Mouse (Mus musculus): ENCODE data around the gene Stard10.

Gene Stard10

GRCm38 (mm10) chr7:101369666-101370065 lies 52.8 kb downstream of the Stard10 start:
- DNase-seq (ENCODE audit: low spot score) = no peak

GRCm38 (mm10) chr7:101373082-101373481 lies 56.2 kb downstream of the Stard10 start:
- DNase-seq (ENCODE audit: low spot score) = no peak

GRCm38 (mm10) chr7:101374155-101374554 lies 57.3 kb downstream of the Stard10 start:
- DNase-seq (ENCODE audit: low spot score) = peak; percentile 84

GRCm38 (mm10) chr7:101376701-101377340 lies 59.9 kb downstream of the Stard10 start:
- DNase-seq (ENCODE audit: low spot score) = no peak

DNA sequence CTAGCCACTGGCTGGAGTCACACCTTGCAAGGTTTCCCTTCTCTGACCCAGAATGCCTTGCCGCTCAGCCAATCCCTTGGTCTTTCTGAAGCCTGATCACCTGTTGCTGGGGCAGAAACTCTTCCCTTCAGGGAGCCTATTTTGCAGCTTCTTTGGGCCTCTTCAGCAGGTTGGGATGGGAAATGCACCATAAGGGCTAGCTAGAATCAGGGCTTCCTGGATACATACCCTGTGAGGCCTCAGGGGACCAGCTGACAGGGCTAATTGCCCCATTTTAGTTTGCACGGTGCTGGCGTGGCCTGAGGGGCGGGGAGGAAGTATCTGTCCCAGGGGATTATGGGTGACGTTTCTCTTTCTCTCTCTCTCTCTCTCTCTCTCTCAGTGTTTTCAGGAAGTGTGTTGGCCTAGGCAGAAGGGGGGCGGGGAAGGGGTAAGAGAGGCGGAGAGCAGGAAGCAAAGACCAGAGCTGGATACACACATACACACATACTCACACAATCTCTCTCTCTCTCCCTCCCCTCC lies 60.9 kb downstream of the Stard10 start:
- DNase-seq (ENCODE audit: low spot score) = peak; percentile 81

GRCm38 (mm10) chr7:101378285-101378684 lies 61.4 kb downstream of the Stard10 start:
- DNase-seq (ENCODE audit: low spot score) = no peak

- DNase-seq (ENCODE audit: low spot score) = peak; percentile 38
Observed at GRCm38 (mm10) chr7:101378796-101379465, 62.0 kb downstream of the Stard10 start.

GRCm38 (mm10) chr7:101379732-101380131 lies 62.8 kb downstream of the Stard10 start:
- no peak for DNase-seq (ENCODE audit: low spot score)

DNA sequence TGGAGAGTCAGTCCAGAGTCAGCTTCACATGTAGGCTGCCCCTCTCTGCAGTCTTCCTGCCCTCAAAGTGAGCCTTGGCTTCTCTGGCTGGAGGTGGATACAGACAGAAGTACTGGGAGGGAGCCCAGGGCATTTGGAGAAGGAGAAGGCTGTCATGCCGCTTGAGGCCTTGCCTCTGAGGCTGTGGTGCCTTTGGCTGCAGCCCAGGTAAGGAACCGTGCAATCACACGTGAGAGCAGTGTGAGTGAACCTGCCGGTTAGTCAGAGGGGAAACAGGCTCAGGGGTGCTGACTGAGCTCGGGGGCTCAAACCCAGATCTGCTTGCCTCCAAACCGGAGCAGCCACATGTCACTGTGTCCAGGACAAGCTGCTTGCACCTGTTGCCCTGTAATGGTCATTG lies 64.6 kb downstream of the Stard10 start:
- DNase-seq (ENCODE audit: low spot score) = no peak

DNA sequence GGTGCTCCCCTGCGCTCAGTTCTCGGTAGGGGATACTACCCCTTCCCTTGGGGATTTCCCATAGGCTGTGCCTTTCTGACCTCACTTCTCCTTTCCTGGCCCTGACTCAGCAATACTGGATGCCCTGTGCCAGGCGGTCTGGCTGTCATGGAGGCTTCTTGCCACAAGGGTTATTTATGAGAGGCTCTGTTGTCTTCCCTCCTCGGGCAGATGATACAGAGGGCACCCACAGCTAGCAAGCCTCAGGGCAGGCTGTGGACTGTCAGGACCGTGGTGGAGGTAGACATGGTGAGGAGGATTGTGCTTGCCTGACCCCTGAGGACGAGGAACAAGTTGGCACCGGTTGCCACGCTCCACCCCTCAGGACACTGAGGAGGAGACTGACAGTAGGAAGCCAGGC lies 65.5 kb downstream of the Stard10 start:
- no peak for DNase-seq (ENCODE audit: low spot score)

- DNase-seq (ENCODE audit: low spot score) = no peak
Observed at GRCm38 (mm10) chr7:101383756-101384155, 66.9 kb downstream of the Stard10 start.

GRCm38 (mm10) chr7:101384931-101385330 lies 68.0 kb downstream of the Stard10 start:
- DNase-seq (ENCODE audit: low spot score) = no peak

DNA sequence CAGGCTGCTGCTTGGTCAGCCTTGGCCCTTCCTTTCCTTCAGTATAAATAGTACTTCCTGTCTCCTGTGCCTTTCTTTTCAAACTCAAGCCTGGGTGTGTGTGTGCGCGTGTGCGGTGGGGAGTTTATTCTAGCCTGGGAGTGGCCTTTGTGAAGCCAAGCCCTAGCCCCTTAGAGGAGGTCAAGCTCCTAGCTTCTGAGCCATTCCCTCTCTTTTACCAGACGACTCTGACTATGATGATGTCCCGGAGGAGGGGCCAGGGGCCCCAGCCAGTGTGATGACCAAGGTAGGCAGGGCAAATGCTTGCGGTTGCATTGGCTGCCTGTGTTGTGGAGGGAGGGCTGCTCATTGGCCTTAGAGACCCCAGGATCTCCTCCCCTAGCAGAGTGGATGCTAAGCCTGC lies 68.4 kb downstream of the Stard10 start:
- DNase-seq (ENCODE audit: low spot score) = no peak

- DNase-seq (ENCODE audit: low spot score) = no peak
Observed at GRCm38 (mm10) chr7:101385866-101386452, 69.1 kb downstream of the Stard10 start.

DNA sequence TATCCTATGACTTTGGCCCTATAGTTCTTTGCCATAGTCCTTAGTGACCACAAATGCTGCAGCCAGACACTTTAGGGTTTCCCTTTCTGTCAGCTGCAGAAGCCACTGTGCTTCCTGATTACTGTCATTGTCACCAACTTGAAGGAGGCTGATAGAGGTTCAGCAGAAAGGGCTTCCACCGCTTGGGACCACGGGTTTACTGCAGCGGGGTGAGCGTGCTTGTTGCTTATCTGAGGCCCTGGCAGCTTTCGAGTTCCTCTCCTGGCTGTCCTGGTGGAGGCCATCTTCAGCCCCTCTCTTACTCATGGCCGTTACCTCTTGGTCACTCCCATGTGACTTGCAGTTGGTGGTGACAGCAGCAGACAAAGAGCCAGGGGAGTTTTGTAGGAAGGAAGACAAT lies 72.4 kb downstream of the Stard10 start:
- DNase-seq (ENCODE audit: low spot score) = no peak

GRCm38 (mm10) chr7:101391909-101392479 lies 75.1 kb downstream of the Stard10 start:
- DNase-seq (ENCODE audit: low spot score) = no peak

DNA sequence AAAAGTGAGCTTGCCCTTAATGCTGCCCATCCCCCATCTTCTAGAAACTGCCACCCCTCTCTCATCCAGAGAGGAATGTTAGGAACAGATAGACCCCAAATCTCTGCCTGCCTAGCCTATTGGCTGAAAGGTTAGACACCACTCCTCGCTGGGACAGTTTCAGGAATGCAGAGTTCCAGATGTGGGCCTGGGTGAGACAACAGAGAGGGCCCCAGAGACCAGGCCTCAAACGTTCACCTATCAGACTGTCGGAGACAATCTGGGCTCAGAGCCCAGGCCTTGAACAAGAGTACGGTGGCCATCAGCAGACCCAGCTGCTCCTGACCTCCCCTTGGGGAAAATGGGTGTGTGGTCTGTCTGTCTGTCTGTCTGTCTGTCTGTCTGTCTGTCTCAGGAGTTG lies 76.1 kb downstream of the Stard10 start:
- no peak for DNase-seq (ENCODE audit: low spot score)

GRCm38 (mm10) chr7:101393694-101394504 lies 77.0 kb downstream of the Stard10 start:
- peak; percentile 33 for DNase-seq (ENCODE audit: low spot score)

GRCm38 (mm10) chr7:101394569-101394968 lies 77.7 kb downstream of the Stard10 start:
- DNase-seq (ENCODE audit: low spot score) = no peak

GRCm38 (mm10) chr7:101395471-101395870 lies 78.6 kb downstream of the Stard10 start:
- DNase-seq (ENCODE audit: low spot score) = no peak

All from retina, embryonic 14.5 days (tissue).